Mouse (Mus musculus) heart, adult 2 months (tissue): Measurements from ENCODE around the gene Actr3b.
"Not testable (repeated sequence)": the region's sequence is repeated elsewhere in the genome, so short reads cannot be mapped to it uniquely, and the experiment has no call there.

Experiments used
- CTCF ChIP-seq: fragments of 200-600 bp; IDR thresholded peaks from 2 replicates; pipeline ENCODE4 v1.8.1; 2022; ENCODE audit warnings: antibody characterized with exemption, mild to moderate bottlenecking, moderate library complexity
- EP300 ChIP-seq: fragments of 200-500 bp; IDR thresholded peaks from 2 replicates; pipeline ENCODE4 v1.6.1; 2011; ENCODE audit warnings: low read depth, low read length, control low read depth; ENCODE audit not compliant: insufficient read depth
- POLR2A ChIP-seq: fragments of 200-500 bp; IDR thresholded peaks from 2 replicates; pipeline ENCODE4 v1.6.1; 2011; ENCODE audit warnings: mild to moderate bottlenecking, low read depth, low read length, control low read depth; ENCODE audit not compliant: insufficient read depth

- not testable (repeated sequence) for TF ChIP-seq CTCF, POLR2A, EP300
Measured at GRCm38 (mm10) chr5:25713001-25713706, 46.6 kb upstream of the Actr3b start.
